Mouse (Mus musculus) cortical plate, adult 2 months (tissue): ENCODE measurements around the gene Cdh23.

Source experiments
- CTCF ChIP-seq: fragments of 200-500 bp; IDR thresholded peaks from 2 replicates; pipeline ENCODE4 v1.5.1; 2011; ENCODE audit warnings: mild to moderate bottlenecking, control low read depth, low read length; ENCODE audit not compliant: insufficient read depth; ENCODE audit errors: extremely low read depth
- POLR2A ChIP-seq: fragments of 200-500 bp; IDR thresholded peaks from 2 replicates; pipeline ENCODE4 v1.6.1; 2011; ENCODE audit warnings: mild to moderate bottlenecking, low read length, control low read depth; ENCODE audit not compliant: insufficient read depth; ENCODE audit errors: extremely low read depth

- TF ChIP-seq CTCF (no peak), POLR2A (no peak)
Observed at GRCm38 (mm10) chr10:60463953-60464647, 232.2 kb downstream of the Cdh23 start.
